Mouse (Mus musculus) 3134 (cell line): ENCODE data around the gene Ttc17.

Experiments
- DNase-seq: peaks from one replicate; pipeline ENCODE4 v3.0.0-alpha.2; 2011; ENCODE audit warnings: low spot score; ENCODE audit not compliant: insufficient read length; ENCODE audit errors: extremely low read depth

Ttc17 gene

DNA sequence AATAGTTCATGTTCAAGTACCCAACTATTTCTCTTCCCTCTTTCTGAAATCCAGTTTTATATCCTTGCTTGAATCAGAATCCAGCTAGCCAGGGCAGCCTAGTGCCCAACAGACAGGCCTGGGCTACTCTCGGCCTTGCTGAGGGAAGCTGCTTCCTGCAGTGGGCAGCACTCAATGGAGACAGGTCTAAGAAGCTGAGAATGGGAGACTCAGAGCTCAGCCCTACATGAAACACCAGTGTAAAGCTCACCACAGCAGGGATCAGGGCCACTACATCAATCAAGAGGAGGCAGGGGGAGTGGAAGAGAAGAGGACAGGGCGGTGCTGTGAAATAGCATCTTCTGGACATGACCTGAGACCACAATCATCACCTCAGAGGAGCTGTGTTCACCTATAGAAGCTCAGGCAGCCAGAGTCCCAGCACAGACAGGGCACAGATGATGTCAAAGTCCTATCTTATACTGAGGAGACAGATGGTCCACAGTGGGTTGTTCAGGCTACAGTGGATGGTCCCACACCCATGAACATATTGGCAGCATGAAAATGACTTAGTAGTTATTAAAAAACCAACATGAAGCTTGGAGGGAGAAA lies 25.3 kb downstream of the Ttc17 start:
- no peak for DNase-seq

DNA sequence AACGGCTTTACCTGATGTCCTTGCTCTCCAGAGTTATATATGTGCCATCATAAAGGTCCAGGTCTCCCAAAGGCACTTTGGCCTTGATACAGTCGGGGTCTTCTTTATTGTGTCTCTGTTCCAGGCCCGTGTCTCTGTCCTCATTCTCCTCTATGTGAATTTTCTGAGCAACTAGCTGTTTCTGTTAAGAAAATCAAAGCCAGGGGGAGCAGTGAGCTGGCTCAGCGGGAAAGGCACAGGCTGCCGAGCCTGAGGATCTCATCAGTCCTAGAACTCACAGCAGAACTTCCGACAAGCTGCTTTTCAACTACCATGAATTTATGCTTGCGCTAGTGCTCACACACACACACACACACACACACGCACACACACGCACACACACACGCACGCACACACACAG lies 27.8 kb downstream of the Ttc17 start:
- no peak for DNase-seq

DNA sequence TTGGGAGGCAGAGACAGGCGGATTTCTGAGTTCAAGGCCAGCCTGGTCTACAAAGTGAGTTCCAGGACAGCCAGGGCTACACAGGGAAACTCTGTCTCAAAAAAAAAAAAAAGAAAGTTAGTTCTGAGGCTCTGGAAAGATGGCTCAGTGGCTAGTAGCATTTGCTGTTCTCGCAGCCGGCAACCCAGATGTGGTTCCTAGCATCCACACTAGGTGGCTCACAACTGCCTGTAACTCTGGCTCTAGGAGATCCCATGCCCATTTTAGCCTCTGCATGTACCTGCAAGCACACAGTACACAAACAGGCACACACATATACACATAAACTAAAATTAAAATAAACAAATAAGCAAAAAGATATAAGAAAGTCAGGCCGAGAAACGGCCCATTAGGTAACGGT lies 35.4 kb downstream of the Ttc17 start:
- no peak for DNase-seq

DNA sequence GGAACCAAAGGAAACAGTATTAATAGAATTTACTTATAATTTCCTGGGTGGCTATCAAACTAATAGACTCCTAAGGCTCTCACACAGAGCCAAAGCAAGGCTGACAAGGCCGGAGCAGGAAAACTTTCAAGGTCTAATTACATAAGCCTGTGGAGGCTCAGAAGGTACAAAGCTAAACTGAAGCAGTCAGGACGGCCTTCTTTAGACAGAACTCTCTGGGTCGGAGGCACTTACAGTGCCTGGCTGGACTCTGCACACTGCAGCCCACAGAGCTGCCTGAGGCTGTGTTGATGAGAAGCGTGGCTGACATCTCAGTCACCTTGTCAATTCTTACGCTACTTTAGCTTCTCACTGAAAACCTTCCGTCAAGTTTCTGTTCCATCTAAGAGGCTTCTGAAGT lies 42.7 kb downstream of the Ttc17 start:
- DNase-seq, result no peak

DNA sequence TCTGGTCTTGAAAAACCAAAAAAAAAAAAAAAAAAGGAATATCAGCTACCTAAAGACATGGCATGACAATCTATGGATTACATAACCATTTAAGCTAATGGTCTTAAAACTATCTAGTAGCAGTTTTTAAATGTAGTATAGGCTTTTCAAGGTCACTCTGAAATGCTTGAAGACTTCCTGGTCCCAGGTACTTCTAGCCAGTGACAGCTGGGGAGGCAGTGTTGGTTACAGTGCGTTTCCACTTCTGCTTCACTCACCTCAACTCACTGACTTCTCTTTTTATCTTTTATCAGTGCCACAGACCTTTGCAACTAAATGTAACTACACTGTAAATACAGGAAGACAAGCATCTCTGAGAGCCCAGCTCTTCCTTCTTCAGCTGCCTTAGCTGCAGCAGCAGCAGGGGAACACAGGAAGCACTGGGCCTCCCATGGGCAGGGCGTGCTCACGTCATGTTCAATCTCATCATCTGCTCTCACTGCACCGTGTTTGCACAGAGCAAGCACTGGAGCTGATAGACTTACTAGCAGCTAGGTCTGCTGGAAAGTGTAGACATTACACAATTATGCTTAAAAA lies 46.0 kb downstream of the Ttc17 start:
- no peak for DNase-seq

DNA sequence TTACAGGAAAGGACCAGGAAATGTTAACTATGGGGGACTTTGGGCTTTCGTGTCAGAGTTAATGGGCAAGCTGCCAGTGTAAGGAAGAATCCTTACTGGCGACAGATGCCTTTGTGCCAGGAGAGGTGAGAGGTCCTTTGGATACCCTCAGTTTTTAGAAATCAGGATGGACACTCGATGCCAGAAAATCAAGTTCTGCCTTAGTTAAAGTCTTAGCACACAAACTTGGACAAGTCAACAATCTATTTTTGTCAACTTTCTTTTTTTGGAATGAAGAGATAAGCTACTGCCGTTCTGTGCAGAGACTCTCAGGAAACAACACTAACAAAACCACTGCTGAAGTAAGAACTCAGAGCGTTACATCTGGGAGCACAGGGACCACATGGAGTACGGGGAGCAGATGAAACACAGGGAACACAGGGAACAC lies 58.3 kb downstream of the Ttc17 start:
- DNase-seq, result no peak

DNA sequence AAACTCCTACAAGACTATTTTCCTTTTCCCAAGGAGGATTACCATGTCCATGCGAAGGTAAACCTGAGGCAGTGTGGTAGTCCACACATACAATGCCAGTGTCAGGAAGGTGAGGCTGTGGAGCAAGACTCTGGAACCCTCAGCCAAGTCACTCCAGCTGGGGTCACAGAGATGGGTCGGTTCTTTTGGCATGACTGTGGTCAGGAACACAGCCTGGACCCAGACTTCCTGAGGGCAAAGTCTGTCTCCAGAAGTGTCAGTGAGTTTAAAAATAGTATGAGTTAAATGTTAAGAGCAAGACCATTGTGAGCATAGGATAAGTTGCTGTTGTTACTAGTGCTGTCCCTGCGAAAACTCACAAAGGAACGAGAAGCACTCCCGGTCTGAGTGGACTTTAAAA lies 59.7 kb downstream of the Ttc17 start:
- no peak for DNase-seq

DNA sequence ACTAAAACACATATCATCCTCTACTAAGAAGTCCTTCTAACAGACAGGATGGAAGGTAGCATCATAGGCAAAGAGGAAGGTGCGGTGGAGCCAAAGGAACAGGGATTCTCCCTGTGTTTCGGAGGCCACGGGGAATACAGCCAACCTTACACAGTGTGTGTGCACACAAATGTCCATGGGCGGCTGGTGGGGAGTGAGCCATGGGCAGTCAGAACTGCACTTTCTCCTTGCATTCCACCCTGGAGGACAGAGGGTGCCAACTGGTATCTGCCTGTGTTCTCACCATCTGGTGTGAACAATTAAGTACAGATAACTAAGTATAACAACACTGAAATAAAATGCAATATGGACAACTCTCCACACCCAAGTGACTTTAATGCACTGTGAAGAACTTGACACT lies 61.9 kb downstream of the Ttc17 start:
- DNase-seq, result no peak

DNA sequence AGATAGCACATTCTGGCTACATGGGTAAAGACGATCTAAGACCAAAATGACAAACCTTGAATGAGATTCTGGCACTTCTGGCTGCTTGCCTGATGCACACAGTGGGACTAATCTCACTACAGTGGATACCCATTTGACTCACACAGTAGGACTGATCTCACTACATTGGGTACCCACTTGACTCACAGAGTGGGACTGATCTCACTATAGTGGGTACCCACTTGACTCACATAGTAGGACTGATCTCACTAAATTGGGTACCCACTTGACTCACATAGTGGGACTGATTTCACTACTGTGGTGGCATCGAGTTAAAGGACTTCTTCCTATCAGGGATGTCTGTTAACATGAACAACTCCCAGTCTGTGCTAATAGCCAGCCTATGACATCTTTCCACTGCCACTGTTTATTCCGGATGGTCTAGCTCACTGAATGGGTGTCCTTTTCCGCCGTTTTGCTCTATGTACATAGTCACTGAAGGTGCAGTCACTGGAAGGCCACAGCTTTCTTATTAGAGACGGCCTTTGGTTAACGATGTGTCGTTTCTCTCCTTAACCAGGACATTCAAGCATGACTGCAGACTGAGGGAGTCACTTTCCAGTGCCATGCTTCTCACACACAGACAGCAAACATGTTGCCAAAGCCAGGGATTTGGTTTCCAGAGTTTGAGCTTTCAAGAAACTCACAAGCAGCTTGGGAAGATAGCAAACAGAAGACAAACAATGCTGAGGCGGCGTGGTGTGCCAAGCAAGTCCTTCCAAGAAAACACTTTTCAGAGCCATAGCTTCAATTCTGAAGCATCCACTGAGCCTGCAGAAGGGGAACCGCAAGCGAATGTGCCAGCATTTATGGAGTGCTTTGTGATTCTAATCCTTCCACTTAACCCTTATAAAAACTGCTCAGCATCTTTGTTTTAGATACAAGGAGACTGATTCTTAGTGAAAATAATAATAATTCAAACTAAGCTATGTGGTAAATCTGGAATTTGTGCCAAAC lies 62.9 kb downstream of the Ttc17 start:
- DNase-seq, result no peak

DNA sequence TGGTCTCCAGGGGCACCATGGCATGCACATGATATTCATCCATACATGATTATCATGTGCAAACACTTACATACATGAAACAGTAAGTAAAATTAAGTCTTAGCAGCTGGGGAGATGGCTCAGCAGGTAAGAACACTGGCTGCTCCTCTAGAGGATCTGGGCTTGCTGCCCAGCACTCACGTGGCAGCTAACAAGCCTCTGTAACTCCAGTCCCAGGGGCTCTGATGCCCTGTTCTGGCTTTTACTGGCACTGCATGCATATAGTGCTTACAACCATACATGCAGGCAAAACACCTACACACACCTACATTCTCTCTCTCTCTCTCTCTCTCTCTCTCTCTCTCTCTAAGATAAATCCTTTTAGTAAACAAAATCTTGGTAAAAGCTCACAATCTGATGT lies 65.7 kb downstream of the Ttc17 start:
- no peak for DNase-seq

DNA sequence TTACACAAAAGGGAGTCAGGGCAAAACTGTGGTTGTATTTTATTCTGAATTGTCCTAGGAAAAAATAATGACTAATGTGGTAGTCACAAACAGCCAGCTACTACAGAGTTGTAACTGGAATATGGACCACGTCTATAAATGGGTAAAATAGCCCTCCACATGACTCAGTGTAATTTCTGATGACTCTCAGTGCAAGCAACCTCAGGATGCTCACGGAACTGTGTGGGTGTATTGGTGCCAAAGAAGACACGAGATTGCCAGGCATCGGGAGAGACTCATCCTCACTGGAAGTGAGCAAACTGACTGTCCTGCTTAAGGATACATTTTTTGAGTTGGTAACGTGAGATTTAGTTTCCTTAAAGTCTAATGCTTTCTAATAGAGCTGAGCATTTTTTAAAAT lies 67.0 kb downstream of the Ttc17 start:
- no peak for DNase-seq

DNA sequence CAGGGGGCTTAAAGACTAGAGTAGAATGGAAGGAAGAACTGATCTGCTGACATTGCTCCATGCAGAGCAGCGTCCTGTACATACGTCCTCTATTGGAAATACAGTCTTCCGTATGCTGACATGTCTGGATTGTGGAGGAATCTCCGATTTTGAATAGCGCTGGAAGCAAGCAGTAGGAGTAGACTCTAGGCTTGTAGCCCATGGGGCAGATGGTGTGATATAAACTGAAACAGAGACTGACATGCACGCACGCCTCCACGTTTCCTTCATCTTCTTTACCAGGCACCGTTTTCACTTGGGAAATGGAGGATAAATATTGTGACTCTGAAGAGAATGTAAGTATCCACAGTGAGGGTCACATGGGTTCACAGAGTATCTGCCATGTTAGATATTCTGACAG lies 70.2 kb downstream of the Ttc17 start:
- DNase-seq, result no peak

DNA sequence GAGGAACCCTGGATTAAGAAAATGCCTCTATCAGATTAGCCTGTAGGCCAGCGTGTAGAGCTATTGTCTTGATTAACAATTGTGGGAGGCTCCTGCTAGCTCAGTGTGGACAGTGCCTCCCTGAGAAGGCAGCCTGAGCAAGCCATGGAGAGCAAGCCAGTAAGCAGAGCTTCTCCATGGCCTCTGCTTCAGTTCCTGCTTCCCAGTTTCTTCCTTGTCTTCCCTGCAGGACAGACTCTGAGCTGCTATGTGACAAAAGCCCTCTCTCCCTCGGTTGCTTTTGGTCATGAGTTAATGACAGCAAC lies 71.8 kb downstream of the Ttc17 start:
- DNase-seq, result no peak

DNA sequence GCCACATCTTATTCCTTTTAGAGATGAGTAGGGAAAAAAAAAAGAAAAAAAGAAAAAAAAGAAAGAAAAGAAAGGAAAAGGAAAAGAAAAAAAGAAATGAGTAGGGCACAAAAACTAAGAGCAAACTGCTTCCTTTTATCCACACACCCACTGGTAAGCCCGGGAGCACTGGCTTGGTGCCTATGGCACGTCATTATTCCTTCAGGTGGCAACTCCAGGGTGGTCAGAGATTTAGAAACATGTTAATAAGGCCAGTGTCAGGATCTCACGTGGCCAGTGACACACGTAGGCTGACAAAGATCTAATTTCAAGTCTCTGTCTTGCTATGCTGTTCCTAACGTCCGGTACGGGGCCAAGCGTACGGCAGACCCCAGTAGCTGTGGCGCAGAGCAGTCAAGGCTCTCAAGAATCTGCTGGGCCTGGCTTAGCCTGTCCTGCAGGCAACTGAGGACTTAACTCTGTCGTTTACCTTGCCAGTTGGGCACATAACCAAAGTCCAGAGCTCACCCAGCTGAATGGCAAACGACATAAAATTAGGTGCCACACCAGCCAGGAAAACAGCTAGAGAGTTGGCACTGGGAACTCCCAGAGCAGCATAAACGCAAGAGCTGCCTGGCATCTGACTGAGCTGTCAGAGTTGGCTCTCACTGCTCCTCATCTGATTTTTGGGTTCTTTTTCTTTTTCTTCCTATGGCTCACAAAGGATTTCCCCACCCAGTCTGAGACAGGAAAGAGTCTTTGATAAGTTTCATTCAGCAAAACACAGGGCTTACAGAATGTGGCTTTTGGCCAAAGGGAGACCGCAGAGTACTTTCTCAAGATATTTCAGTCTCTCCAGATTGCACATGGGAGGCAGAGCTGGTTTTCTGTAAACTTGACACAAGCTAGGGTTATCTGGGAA lies 72.4 kb downstream of the Ttc17 start:
- DNase-seq, result no peak

DNA sequence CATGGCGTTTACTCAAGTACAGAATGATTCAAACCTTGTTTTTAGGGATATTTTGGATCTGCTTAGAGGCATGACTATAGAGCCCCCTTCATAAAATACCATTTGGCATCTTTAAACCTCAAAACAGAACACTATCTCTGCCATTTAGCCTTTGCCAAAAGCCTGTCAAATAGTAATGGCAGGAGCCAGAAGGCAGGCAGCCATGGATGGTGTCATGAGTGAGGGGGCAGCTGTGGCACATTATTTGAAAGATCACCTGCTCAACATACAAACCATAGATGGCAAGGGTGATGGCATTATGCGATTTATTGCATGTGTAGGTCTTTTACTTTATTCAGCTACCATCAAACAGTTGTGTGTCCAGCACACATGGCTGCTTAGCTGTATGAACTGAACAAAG lies 73.4 kb downstream of the Ttc17 start:
- DNase-seq, result no peak

DNA sequence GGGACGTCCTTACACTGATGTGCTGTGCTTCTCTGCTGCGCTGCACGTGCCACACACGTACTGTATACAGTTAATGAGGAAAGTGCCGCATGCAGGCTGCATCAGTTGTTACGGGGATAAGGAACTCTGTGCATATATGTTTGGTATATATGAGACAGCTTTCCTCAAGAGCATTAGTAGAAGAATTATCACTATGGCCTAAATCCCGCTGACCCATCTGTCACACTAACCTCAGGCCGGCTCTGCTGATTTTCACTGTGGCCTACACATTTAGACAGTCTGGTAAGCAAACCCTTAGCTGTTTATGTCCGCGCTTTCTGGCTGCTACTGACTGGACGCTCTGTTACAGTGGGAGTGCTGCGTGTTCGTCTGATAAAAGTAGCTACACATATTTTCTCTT lies 77.2 kb downstream of the Ttc17 start:
- DNase-seq, result no peak

DNA sequence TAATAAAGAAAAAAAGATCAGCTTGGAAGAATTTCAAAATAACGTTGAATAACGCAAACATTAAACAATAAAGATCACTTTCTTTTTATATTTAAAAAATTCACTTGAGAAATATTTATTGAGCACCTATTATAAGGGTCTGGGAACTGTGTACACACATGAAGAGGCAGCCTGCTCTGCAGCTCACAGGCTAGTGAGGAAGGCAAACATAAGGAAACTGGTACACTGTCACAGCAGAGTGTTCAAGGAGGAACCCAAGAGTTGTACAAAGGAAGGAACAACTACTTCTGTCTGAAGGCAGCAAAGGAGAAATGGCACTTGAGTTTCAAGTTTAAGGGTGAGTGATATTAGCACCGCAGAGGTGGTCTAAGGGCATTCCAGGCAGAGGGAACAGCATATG lies 78.7 kb downstream of the Ttc17 start:
- no peak for DNase-seq

DNA sequence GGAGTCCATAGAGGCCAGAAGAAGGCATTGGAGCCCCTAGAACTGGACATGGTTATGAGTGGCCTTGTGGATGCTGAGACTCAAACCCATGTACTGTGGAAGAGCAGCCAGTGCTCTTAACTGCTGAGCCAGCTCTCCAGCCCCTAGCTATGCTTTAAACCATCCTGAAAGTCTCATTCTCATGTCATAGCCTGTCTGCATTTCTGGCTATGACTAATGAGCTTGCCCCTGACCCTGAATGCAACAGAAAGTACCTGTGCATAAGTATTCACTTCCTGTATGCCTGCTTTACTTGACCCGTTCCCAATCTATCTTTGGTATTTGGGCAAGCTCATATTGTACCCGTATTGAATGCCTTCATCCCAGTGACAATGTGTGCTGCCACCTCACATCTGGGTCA lies 86.7 kb downstream of the Ttc17 start:
- DNase-seq, result no peak

DNA sequence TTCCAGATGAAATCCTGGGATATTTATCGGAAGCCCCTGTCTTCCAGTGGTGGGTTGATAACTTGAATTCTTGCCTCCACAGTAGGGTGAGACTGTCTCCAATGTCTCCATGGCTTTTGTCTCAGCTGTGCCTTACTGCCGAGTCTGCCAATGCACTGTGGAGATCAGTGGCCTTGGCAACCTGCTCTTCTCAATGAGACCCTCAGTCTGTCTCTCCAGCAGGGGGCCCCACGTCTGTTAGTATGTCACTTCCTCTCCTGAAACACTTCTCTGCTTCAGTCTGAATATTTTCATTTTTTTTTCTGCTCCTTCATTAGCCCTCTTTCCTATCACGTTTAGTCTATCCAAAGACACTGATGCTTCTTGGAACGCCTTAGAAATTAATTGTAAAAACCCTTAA lies 90.0 kb downstream of the Ttc17 start:
- no peak for DNase-seq

DNA sequence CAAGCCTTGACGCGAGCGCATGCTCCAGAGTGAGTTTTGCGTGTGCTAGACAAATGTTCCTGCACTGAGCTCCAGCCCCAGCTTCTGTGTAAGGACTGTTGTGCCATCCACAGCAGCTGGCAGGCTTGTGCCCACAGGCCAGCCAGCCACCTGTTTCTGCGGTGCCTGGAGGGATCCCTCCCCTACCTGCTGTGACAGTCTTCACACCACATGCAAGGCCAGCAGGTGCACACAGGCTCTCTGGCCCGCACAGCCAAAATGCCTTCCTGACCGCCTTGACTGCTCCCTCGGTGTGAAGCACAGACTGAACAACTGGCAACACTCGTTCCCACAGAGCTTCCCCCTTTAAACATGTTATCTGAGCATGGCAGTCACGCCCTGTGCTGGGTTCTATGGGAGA lies 102.5 kb downstream of the Ttc17 start:
- no peak for DNase-seq

DNA sequence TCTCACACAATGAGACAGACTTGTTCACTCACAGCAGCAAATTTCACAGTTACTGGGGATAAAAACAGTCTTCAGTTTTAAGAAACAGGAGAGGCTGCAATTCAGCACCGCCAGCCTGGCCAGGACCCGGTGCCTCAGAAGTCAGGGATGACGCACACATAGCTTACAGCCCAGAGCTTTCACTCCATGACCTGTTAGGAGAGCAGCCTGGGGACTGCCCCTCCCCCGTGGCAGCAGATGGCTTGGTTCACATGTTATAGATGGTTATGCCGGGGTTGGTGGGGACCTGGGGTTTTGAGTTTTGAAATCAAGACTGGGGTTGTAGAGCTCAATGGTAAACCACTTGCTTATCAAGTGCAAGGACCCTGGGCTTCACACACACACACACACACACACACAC lies 104.1 kb downstream of the Ttc17 start:
- no peak for DNase-seq
